Mouse (Mus musculus): ENCODE results near the gene Furin.

GRCm38 (mm10) chr7:80412781-80413180 is 7.5 kb upstream of the Furin start:
- no peak for TF ChIP-seq CTCF (conservative IDR thresholded peaks at IDR 0.05; ENCODE audit: insufficient read depth, insufficient read length, low read depth, low read length)
- no peak for TF ChIP-seq POLR2A (IDR thresholded peaks at IDR 0.05; ENCODE audit: low read depth, low read length)
